Mouse (Mus musculus) urinary bladder, postnatal 25 days (tissue): Measurements from ENCODE around the gene Thsd7b.

ENCODE experiments used
- DNase-seq: peaks from one replicate; pipeline ENCODE4 v3.0.0; 2022; ENCODE audit warnings: low spot score

Thsd7b gene

DNA sequence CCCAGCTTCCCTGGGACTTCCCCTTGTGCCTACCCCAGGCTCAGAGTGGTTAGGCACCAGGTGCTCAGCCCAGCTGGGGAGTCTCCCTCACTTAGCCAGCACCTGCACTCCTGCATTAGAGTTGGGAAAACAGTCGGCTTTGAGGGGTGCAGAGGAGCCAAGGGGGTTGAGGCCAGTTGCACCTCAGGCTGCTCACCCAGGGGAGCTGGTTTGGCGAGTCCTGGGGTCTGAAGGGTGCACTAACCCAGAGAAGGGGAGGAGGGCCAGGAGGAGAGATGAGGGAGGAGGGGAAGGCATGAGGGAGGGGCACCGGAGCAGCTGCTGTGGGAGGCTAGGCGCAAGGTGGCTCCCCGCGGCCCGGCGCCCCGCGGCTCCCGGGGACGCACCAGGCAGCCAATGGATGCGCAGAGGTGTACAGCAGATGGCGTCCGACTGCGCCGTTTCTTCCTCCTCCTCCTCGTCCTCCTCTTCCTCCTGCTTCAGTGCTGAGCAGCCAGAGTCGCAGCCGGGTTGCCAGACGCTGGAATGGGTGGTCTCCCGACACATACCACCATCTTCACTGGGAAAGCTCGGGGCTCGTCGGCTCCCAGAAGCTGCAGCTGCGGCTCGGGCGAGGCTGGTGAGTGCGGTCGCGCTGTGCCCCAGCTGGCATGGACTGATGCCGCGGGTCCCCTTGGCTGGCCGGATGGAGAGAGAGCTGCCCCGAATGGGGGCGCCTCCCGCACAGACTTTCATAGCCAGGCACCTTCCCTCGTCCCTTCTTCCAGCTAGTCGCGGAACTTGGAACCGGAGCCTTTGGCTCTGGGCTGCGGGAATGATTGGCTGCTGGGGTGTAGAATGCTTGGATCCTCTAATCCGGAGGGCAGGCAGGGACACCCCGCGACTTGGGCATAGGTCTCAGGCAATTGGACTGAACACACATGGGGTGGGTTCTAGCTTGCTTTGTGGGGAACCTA lies at the start of gene Thsd7b:
TSS of gene Thsd7b (plus strand) at position 321 of the 956 bp plus-strand sequence.
- no peak for DNase-seq

DNA sequence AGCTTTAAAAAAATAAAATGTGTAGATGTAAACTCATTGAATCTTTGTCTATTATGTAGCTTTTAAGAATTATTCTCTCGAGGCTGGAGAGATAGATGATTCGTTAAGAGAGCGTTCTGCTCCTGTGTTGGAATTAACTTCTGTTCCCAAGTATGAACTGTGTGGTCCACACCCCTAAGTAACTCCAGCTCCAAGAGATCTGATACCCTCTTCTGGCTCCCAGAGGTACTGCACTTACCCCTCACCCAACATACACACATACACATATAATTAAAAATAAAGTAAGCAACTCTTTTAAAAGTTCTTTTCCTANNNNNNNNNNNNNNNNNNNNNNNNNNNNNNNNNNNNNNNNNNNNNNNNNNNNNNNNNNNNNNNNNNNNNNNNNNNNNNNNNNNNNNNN lies 28.8 kb upstream of the Thsd7b start:
- no peak for DNase-seq

DNA sequence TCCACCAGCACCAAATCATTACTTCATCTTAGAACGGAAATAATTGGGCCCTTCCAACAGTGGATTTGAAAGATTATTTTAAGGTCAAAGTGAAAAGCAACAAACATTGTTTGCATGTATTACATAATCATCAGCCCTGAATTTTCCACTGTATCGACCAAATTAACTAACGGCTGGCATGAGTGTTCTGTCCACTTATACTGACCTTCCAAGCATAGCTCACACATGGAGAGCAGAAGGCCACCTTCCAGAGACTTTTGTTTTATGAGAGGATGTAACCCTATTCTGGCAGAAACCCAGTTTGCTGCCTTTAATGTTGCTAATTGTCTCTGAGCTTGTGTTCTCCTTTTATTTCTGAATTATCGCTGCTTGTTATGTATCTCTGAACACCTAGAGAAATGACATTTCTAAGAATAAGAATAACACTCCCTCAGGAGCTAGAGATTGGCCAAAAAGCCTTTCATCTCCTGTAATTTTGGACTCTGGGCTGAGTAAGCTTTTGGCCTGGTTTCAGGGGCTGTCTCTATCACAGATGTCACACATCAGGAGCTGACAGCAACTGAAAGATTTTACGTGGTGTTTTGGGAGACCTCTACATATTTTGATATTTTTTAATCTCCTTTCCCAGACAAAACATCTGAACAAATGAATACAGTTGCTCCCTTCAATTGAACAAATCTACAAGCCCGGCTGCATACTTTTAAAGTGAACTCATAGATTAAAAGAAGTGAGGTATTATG lies 22.2 kb upstream of the Thsd7b start:
- DNase-seq: no peak

DNA sequence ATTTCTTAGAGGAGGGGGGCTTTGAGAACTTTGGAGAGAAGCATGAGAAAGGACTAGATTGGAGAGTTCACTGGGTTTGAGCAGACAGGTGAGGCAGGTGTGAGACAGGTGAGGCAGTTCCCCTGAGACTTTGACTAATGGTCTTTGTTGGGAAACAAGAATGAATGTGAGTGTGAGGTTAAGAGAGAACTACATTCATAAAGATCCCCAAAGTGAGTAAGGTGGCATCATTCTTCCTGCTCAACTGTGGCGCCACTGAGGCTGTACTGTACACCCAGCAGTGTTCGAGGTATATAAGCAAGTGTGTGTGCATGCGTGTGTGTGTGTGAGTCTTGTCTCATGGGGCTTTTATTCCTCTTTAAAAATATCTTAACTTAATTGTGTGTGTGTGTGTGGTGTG lies 6.4 kb upstream of the Thsd7b start:
- no peak for DNase-seq

DNA sequence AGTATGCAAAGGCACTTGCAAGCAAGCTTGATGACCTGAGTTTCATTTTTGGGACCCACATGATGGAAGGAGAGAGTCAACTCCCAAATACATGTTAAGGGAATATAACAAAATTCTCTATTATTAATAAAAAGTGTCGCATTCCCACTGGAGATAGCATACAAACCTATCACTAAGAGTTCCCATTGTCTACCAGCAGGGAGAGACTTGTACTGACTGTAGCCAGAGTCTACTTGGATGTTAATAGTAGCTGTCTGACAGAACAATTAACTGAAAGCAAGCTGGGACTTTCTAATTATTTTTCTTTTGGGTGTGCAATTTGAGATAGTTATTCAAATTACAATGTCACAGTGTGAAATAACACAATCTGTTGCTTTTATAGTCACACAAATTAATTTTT lies 31.1 kb downstream of the Thsd7b start:
- DNase-seq: no peak

DNA sequence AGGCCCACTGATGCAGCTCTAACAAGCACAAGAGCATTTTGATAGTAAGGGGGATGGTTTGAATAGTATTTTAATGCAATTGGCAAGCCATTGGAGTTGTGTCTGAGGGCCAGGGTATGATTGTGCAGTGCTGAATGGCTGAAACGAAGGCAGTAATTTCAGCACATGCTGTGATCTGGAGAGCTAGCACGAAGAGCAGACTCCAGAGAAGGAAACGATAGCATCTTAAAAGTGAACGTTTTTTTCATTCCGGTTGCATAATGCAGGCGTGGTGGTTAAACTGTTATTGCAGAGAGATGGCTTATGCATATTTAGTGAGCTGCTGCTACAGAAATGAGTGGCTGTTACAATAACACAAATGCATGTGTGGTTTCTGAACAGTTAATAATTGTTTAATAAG lies 51.3 kb downstream of the Thsd7b start:
- no peak for DNase-seq

DNA sequence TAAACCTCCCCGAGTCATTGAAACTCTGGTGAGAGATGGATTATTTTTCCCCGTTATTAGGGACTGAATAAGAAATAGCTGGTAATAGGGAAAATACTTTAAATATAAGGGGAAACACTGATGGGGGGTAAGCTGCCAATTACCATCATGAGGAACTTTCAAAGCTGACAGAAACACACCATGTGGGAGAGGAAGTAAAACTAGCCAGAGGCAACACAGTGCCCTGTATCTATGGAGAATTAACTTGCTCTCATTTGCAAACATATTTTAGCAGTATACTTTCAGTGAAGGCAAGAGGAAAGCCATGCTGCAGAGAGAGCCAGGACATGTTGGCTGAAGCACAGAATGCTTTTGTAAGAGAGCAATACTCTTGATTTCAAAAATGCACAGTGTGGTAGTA lies 51.7 kb downstream of the Thsd7b start:
- no peak for DNase-seq

DNA sequence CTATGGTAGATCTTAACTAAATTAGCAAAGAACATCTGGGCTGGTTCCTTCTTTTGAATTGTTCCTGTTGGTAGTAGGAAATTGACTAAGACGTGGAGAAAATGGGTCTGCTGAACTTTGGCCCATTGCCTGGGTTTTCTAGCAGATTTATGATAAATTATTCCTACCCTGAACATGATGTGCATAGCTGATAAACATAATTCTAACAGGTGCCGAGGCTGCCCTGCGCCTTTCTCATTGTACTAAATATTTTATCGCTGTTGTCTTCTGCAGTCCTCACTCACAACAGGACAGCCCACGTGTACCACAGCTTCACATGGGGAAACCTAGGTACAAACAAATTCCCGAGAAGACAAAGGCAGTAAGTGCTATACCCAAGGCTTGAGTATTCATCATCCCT lies 83.5 kb downstream of the Thsd7b start:
- DNase-seq: no peak

DNA sequence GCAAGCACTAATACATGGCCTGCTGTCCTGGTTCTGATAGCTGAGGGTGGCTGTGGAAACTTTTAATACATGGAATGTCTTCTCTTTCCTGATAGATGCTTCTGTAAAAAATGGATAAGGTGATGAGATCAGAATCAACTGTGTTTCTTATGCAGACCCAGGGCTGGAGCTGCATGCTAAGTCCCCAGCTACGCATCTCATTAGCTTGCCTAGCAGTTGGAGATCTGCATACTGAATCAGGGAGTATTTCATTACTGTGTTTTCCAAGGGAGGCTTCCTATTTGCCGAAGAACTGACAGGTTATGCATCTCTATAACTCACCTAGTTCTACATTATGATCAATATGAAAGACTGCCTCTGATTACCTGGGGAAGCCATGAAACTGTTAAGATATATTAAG lies 84.3 kb downstream of the Thsd7b start:
- no peak for DNase-seq

DNA sequence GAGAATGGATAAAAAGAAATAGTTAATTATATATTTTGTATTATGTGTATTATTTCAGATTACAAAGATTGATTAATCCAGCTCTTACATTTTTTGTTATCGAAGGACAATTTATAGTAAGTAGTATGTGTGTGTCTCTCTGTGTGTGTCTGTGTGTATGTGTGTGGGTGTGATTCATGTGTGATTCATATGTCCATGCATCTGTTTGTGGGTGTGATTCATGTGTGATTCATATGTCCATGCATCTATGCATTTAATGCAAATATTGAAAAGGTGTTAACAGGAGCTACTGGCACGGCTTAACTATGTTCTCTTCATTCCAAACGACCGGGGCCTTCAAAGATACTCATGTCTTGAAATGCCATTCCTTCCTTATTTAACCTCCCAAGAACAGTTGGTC lies 90.3 kb downstream of the Thsd7b start:
- DNase-seq: no peak

DNA sequence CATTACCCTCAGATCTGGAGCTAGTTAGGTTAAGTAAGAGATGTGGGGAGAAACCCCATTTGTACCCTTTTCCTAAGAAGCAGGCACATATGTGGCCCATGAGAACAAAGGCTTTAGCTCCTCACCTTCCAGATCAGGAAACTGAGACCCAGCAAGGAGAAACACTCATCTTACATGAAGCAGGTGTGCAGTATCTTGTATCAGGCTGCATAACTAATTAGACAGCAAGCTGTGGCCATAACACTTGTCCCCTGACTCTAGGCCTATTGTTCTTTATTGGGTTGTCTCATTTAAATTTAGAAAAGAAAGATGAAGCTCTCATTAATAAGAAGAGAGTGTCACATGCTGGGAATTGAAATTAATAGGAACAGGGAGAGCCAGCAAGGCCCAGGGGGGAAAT lies 91.7 kb downstream of the Thsd7b start:
- DNase-seq: no peak

DNA sequence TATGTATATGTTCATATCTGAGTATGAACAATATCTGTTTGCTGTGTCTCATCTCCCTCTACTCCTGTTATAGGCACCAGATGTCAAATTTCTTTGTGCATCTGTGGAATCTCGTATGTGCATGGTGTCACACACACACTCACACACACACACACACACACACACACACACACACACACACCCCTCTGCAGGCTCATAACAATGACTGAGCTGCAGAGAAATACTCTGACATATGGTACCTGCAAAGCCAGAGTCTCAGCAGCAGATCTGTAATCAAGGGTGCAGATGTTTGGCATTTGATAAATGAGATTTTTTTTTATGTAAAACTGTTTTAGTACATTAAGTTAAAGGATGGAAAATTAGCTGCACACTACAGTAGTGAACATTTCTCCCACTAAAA lies 92.5 kb downstream of the Thsd7b start:
- no peak for DNase-seq

DNA sequence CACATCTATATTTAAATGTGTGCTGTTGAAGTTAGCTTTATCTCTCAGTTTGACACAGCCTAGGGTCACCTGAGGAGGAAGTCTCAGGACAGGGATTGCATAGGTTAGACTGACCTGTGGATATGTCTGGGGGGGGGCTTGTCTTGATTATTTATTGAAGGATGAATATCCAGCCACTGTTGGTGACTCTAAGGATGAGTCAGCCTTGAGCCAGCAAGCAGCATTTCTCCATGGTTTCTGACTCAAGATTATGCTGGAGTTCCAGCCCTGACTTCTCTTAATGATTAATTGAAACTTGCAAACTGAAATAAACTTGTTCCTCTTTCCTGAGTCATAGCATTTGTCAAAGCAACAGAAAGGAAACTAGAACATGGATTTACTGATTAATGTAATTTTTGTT lies 113.4 kb downstream of the Thsd7b start:
- no peak for DNase-seq

DNA sequence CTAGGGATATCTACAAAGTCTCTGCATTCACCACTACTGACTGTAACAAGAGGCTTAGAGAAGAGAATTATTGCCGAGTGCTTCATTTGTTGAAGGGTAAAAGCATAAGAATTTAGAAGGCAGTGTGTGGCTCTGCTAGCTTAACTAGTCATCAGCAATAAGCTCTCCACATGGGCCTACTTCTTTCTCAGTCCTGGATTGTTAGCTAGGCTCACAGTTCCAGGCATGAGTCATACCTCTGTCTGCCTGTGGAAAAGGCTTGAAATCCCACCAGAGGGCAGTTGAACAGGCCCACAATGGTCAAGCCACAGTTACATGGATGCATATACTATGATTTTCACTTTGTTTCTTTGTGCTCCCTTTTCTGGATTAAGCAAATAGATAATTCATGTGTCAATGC lies 138.5 kb downstream of the Thsd7b start:
- DNase-seq: no peak

DNA sequence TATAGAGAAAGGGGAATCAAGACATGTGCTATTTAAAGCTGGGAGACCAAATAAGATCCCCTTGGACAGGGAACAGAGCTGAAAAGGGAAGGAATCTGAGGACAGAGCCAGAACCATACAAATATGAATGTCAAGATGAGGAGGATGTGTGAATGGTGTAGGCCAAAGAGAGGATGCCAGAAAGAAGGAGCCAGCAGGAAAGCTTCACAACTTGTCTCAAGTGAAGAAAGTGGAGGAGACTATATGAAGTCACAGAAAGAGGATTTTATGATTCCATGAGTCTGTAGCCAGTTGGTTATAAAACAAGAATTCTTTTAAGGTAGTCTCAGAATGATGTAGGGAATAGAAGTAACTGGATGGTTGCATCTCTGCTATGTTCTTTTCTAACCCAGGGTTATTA lies 148.5 kb downstream of the Thsd7b start:
- DNase-seq: no peak

DNA sequence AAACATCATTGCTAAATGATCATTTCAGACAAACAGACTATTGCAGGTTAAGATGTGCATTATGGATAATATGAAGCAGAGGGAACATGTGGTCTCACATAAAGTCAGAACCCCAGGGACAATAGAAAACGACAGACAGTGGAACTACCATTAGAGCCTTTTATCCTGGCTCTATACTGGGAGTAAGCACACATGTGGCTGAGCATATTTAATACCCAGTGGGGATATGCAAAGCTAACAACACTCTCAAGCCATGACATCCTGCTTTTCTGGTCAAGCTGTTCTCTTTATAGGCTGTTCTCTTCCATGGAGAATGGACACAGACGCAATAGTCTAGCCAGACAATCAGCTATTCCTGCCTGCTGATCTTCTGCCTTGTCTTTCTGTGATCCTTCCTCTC lies 191.3 kb downstream of the Thsd7b start:
- no peak for DNase-seq

DNA sequence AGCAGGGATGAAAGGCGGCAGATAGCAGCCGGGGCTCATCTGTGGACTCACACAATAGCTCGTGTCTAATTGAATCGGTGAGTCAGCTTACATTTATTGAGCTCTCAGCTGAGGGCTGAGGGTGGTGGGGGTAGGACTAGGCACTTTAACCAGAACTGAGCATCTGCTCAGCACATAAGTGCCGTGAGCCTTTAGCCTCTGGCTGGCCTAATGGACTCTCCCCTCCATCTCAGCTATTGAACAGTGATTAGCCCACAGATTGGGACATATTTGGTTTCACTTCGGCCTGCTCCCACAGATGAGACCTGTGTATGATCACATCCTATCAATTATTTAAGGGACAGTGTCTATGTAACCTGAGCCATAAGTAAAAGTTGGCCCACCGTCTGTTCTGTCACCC lies 200.4 kb downstream of the Thsd7b start:
- DNase-seq: no peak

DNA sequence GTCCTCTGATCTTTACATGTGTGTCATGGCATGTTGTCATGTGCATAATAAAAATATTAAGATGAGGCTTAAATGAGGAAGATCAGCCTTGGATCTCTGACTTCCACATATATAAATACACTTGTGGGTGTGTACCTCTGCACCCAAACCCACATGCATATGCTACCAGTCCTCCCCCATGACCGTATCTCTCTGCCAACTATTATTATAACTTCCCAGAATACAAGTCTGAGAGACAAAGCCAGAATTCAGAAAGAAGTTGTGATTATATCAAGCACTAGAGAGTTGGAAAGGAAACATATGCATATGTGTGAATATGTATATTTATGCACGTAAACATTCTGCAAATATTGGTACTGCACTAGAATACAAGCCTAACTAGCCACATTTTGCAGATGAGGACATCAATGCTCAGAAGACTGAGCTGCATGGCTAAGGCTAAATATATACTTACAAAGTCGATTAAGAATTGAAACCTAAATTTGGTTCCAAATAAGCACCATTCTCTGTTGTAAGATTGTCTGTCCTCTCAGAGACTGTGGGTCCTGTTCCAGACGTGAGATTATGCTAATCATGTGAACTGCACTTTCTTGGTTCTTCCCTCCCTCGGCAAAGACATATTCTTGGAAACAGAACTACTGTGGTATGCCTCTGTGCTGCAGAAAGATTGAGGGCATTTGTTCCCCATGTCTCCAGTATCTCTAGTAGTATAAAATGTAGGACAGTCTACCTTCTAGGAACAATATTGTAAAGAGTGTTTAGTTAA lies 211.3 kb downstream of the Thsd7b start:
- no peak for DNase-seq

DNA sequence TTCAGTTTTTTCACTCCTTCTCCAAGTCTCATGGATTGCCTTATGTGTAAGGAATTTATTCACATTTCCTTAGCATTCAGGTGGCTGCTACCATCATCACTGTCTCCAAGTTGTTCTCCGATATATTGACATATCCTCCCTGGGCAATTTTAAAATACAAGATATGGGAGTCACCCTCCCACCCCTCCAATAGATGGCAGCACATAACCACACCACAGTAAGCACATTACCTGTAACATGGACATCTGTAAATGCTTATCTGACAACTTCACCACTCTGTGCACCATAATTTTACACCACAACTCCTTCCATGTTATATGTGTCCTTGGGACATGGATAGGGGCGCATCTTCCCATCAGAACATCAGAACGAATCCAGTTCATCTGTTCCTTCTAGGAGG lies 218.0 kb downstream of the Thsd7b start:
- DNase-seq: no peak

DNA sequence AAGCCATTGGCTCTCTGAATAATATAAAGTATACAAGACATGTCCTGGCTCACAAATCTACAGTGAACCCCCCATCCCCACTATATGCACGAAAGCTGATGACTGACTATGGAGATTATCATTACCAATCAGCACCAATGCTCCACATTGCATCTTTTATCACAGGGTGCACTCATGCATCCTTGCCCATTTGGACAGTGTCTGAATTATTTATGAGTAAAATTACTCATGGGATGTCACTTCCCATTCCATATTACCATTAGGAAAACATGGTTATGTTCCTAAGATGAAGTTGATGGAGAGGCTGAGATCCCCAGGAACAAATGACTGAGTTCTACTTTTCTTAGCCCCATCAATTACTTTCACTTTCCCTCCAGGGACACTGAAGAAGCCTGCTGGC lies 220.8 kb downstream of the Thsd7b start:
- no peak for DNase-seq

DNA sequence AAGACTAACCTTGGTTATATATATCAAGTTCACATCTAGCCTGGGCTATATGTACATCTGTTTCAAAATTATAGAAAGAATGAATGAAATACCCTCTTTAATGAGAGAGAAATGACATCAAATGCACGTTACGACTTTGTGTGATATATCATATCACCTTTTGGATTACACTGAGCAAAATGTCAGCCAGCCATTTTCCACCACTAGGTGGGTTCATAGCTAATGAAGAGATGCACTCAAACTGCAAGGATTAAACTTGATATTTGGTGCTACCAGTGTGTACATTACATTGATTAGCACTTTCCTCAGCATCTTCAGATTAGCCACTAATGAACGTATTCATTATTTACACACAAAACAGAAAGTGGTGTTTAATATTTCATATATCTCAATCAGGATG lies 228.6 kb downstream of the Thsd7b start:
- no peak for DNase-seq

DNA sequence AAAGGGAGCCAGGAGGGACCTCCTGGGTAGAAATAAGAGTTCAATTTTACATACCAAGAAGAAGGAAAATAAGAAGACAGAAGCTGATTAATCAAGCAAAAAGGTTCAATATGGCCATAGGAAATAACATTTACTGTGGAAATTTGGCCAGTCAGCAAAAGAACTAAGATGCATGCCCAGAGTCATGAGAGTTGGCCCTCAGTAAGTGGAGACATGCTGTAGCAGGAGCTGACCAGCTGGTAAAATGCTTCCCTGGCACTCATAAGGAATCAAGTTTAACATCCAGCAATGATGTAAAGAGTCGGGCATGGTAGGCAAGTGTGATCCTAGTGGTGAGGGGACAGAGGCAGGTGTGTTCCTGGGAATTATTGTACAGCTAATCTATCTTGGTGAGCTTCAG lies 243.3 kb downstream of the Thsd7b start:
- DNase-seq: no peak

DNA sequence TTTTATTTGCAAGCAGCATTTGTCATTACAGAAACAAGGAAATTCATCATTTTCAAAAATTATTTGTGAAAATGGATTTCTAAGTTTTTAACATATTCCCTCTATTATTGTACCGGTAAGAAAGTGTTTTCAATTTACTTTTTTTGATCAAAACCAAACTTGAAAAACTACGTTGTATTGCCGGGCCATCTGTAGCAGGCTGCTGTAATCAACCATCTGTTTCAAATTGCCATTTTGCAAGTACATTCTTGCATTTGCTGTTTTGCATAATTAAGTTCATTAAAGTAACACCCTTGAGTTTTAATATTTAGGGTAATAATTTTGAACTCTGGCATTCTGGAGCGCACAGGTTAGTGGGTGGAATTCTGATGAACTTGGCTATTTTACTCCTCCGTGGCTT lies 246.6 kb downstream of the Thsd7b start:
- no peak for DNase-seq
